Mouse (Mus musculus) hindbrain, postnatal 0 days (tissue): Measurements from ENCODE around the gene Zdhhc19. TPM values are rescaled to one million over a fixed set of nuclear protein-coding genes. Genes with fewer than 3 reads are reported as not detected.

Experiments
- ATAC-seq: fragments of 200-750 bp; cut with Nextera tagmentation; 2 replicates; pipeline ENCODE4 v1.8.0; 2017; ENCODE audit warnings: mild to moderate bottlenecking, moderate TSS enrichment, moderate library complexity
- DNase-seq: peaks from one replicate; pipeline ENCODE4 v3.0.0-alpha.2; 2015; ENCODE audit warnings: low spot score
- H3K27ac ChIP-seq: fragments of 300-500 bp; sonication (generic); 2 replicates; pipeline ENCODE4 v1.5.1; 2014; ENCODE audit warnings: mild to moderate bottlenecking
- H3K27me3 ChIP-seq: fragments of 300-500 bp; sonication (generic); 2 replicates; pipeline ENCODE4 v1.6.1; 2014; ENCODE audit warnings: low read length, mixed read lengths; ENCODE audit not compliant: insufficient read depth
- H3K36me3 ChIP-seq: fragments of 300-500 bp; sonication (generic); 2 replicates; pipeline ENCODE4 v1.6.1; 2014; ENCODE audit warnings: low read length, mixed read lengths; ENCODE audit not compliant: insufficient read depth
- H3K4me1 ChIP-seq: fragments of 300-500 bp; sonication (generic); 2 replicates; pipeline ENCODE4 v1.6.1; 2014; ENCODE audit warnings: antibody characterized with exemption, low read length, mixed read lengths; ENCODE audit not compliant: insufficient read depth
- H3K4me2 ChIP-seq: fragments of 300-500 bp; sonication (generic); 2 replicates; pipeline ENCODE4 v1.6.1; 2014; ENCODE audit warnings: low read depth, mild to moderate bottlenecking, low read length, moderate library complexity, mixed read lengths
- H3K4me3 ChIP-seq: fragments of 300-500 bp; sonication (generic); 2 replicates; pipeline ENCODE4 v1.5.1; 2014; ENCODE audit warnings: low read length
- H3K9ac ChIP-seq: fragments of 300-500 bp; sonication (generic); replicated peaks from 2 replicates; pipeline ENCODE4 v1.6.1; 2014; ENCODE audit warnings: mild to moderate bottlenecking, low read length, moderate library complexity, mixed read lengths
- H3K9me3 ChIP-seq: fragments of 300-500 bp; sonication (generic); 2 replicates; pipeline ENCODE4 v1.6.1; 2016; ENCODE audit warnings: low read length, mixed read lengths
- CTCF ChIP-seq: IDR thresholded peaks from 2 replicates; pipeline ENCODE4 v1.5.1; 2016; ENCODE audit warnings: antibody characterized with exemption, control low read depth, low read depth
- WGBS: fragments of 180-500 bp; shearing (Covaris S2); extraction: QIAGEN DNeasy Blood & Tissue Kit; methylation state at CpG from one replicate; pipeline ENCODE4 v1.1.7; 2014; 5-methylcytosine and 5-hydroxymethylcytosine counted together
- polyA plus RNA-seq: library from polyadenylated mRNA; unstranded; fragments of >200 nt; fragmentation: Nextera tagmentation; extraction: Ambion mirVana; gene quantifications from 2 replicates; pipeline ENCODE4 v1.2.1, GENCODE M21; 2015
- total RNA-seq: library from RNA; depleted of rRNA; stranded (reverse); fragments of >200 nt; gene quantifications from 2 replicates; pipeline ENCODE4 v1.2.3, GENCODE M21; 2014; rRNA removed

The Zdhhc19 gene
- total and polyA plus RNA-seq, 2 experiments from 2014 or later, result 0.33 TPM; not detected in 1

GRCm38 (mm10) chr16:32608344-32608711 is 112.3 kb downstream of the Zdhhc19 start:
- Histone ChIP-seq H3K4me2 (peak overlapping the region; percentile 69), H3K4me1 (peaks cover 8% of the 10 kb centered on the region), H3K4me3 (peak overlapping the region; percentile 81), H3K9me3 (no peaks in the 10 kb centered on the region), H3K27ac (peak overlapping the region; percentile 93; the same call in 1 of the 2 replicates), H3K36me3 (no peaks in the 10 kb centered on the region), H3K9ac (0 out of 2 replicates have a peak overlapping the region, but pooled peaks have one; percentile 75), H3K27me3 (no peaks in the 10 kb centered on the region)
- DNase-seq (no peak), ATAC-seq (no peak)
- no peak for TF ChIP-seq CTCF
- 10% methylated on average over 8 of the region's 8 CpGs for WGBS

- Histone ChIP-seq H3K4me3 (peak within 1 kb of the TSS; percentile 81), H3K9ac (peak within 1 kb of the TSS; percentile 75), H3K4me2 (peak within 1 kb of the TSS; percentile 69), H3K27me3 (no peaks in the 10 kb centered on the region), H3K27ac (peak within 1 kb of the TSS; percentile 93), H3K4me1 (peaks cover 8% of the 10 kb centered on the region), H3K36me3 (no peaks in the 10 kb centered on the region), H3K9me3 (no peaks in the 10 kb centered on the region)
- under 1% methylated on average over 73 of the region's 73 CpGs for WGBS
- no peak; the same call in 1 of the 2 replicates for TF ChIP-seq CTCF
- ATAC-seq (peak; percentile 98), DNase-seq (peak; percentile 100)
These were observed 112.8 kb downstream of the Zdhhc19 start, which contains the start of gene Tfrc for GRCm38 (mm10) chr16:32608712-32609400. Gene Tfrc, plus strand, starts transcription at chr16:32608920.

DNA sequence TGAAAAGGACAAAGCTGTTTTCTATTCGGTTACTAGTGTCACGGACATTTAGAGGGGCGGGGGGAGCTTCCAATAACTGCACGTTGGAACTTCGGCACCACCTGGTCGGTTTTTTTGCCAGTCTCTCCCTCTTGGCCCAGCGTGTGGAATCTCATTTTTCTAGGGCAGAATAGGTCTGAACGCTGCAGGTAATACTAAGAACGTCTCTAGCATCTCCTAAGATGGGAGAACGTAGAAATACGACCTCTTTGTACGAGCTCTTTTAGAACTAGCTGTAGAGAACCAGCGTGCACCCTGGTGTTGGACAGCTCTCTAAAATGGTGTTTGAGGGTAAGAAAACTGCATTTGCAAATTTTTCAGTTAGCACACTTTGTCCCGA is 113.3 kb downstream of the Zdhhc19 start:
- Histone ChIP-seq H3K4me1 (peaks cover 8% of the 10 kb centered on the region), H3K9ac (peak overlapping the region; percentile 75), H3K36me3 (0 out of 2 replicates have a peak, but pooled peaks cover under 1% of the 10 kb centered on the region), H3K27ac (peak overlapping the region; percentile 93), H3K4me3 (peak overlapping the region; percentile 81), H3K4me2 (peak overlapping the region; percentile 69), H3K27me3 (no peaks in the 10 kb centered on the region), H3K9me3 (no peaks in the 10 kb centered on the region)
- no peak for DNase-seq
- TF ChIP-seq CTCF, result no peak
- ATAC-seq, result no peak
- WGBS, result under 1% methylated on average over 14 of the region's 14 CpGs

GRCm38 (mm10) chr16:32610460-32611255 is 114.6 kb downstream of the Zdhhc19 start:
- Histone ChIP-seq H3K27me3 (no peaks in the 10 kb centered on the region), H3K4me1 (peaks cover 8% of the 10 kb centered on the region), H3K9me3 (no peaks in the 10 kb centered on the region), H3K4me2 (peak overlapping the region; percentile 69), H3K36me3 (peaks cover 13% of the 10 kb centered on the region; the same call in 1 of the 2 replicates), H3K27ac (no peak overlapping the region), H3K9ac (peak overlapping the region; percentile 75; the same call in 1 of the 2 replicates), H3K4me3 (peak overlapping the region; percentile 81)
- 79% methylated on average over 5 of the region's 5 CpGs for WGBS
- DNase-seq (no peak), ATAC-seq (no peak)
- TF ChIP-seq CTCF, result no peak

Other genes starting within 250 kb of the Zdhhc19 start
- 29.1 and 30.6 TPM in 2 replicates for gene Fbxo45, start 249.1 kb upstream of the Zdhhc19 start, total RNA-seq
- gene Fbxo45, start 249.1 kb upstream of the Zdhhc19 start, polyA plus RNA-seq, result 16.0 and 16.3 TPM in 2 replicates
- gene Wdr53, start 249.0 kb upstream of the Zdhhc19 start, total RNA-seq, result 5.4 and 11.3 TPM in 2 replicates
- gene Wdr53, start 249.0 kb upstream of the Zdhhc19 start, polyA plus RNA-seq, result 13.5 and 14.1 TPM in 2 replicates
- not detected in 2 replicates for gene Smco1, start 224.8 kb upstream of the Zdhhc19 start, total RNA-seq
- 0.10 TPM in 1 of 2 replicates, not detected in the other for gene Smco1, start 224.8 kb upstream of the Zdhhc19 start, polyA plus RNA-seq
- 42.5 and 55.3 TPM in 2 replicates for gene Rnf168, start 218.8 kb upstream of the Zdhhc19 start, total RNA-seq
- gene Rnf168, start 218.8 kb upstream of the Zdhhc19 start, polyA plus RNA-seq, result 26.0 and 29.6 TPM in 2 replicates
- gene Ubxn7, start 164.0 kb upstream of the Zdhhc19 start, total RNA-seq, result 27.1 and 28.7 TPM in 2 replicates
- 12.0 and 12.1 TPM in 2 replicates for gene Ubxn7, start 164.0 kb upstream of the Zdhhc19 start, polyA plus RNA-seq
- gene Tm4sf19, start 95.8 kb upstream of the Zdhhc19 start, total RNA-seq, result 0.65 TPM in 1 of 2 replicates, not detected in the other
- not detected in 2 replicates for gene Tm4sf19, start 95.8 kb upstream of the Zdhhc19 start, polyA plus RNA-seq
- 8.7 and 8.8 TPM in 2 replicates for gene Tctex1d2, start 76.6 kb upstream of the Zdhhc19 start, total RNA-seq
- gene Tctex1d2, start 76.6 kb upstream of the Zdhhc19 start, polyA plus RNA-seq, result 53.7 and 54.5 TPM in 2 replicates
- gene Pcyt1a, start 65.3 kb upstream of the Zdhhc19 start, total RNA-seq, result 49.3 and 49.4 TPM in 2 replicates
- 47.6 and 52.5 TPM in 2 replicates for gene Pcyt1a, start 65.3 kb upstream of the Zdhhc19 start, polyA plus RNA-seq
- not detected in 2 replicates for gene Slc51a, start 8.4 kb upstream of the Zdhhc19 start, total RNA-seq
- gene Slc51a, start 8.4 kb upstream of the Zdhhc19 start, polyA plus RNA-seq, result 0.16 TPM in 1 of 2 replicates, not detected in the other
- gene Tfrc, start 112.7 kb downstream of the Zdhhc19 start, total RNA-seq, result 51.9 and 56.3 TPM in 2 replicates
- gene Tfrc, start 112.7 kb downstream of the Zdhhc19 start, polyA plus RNA-seq, result 38.3 and 40.0 TPM in 2 replicates
- 78.2 and 90.5 TPM in 2 replicates for gene Tnk2, start 147.6 kb downstream of the Zdhhc19 start, total RNA-seq
- 18.6 and 19.2 TPM in 2 replicates for gene Tnk2, start 147.6 kb downstream of the Zdhhc19 start, polyA plus RNA-seq
- gene Muc4, start 239.6 kb downstream of the Zdhhc19 start, total RNA-seq, result not detected in 2 replicates
- not detected in 2 replicates for gene Muc4, start 239.6 kb downstream of the Zdhhc19 start, polyA plus RNA-seq